Mouse (Mus musculus) myocyte (in vitro differentiated cells): Measurements from ENCODE around the gene Glg1.

ENCODE experiments used
- MAX ChIP-seq: IDR thresholded peaks from one replicate; pipeline ENCODE4 v1.6.1; 2011; ENCODE audit warnings: low read depth, mild to moderate bottlenecking, control low read depth
- POLR2AphosphoS2 ChIP-seq: IDR thresholded peaks from one replicate; pipeline ENCODE4 v1.6.1; 2011; ENCODE audit warnings: low read depth, control low read depth; ENCODE audit not compliant: insufficient read length
- TCF12 ChIP-seq: IDR thresholded peaks from one replicate; pipeline ENCODE4 v1.6.1; 2011; ENCODE audit warnings: mild to moderate bottlenecking, control low read depth; ENCODE audit not compliant: poor library complexity, insufficient read depth, severe bottlenecking

DNA sequence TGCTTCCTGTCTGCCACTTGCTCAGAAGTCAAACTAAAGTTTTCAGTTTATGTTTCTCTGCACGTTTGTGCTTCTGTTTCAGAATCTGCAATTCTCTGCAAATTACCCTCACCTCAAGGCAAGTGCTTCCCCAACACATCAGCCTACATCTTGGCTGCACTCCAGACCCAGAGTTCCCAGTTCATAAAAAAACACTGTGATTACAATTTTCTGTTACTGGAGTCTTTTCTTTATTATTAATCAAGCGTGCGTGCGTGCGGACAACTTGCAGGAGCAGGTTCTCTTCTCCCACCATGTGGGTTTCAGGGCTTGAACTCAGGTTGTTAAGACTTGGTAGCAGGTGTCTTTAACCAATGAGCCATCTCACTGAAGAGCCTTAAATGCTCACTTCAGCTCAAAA lies 34.9 kb downstream of the Glg1 start:
- TF ChIP-seq TCF12 (no peak), MAX (no peak), POLR2AphosphoS2 (no peak)
